Mouse (Mus musculus): ENCODE data around the gene Ccdc93.

Ccdc93 gene

GRCm38 (mm10) chr1:121430938-121431928 lies at the start of gene Ccdc93:
TSS of gene Ccdc93 (plus strand) at chr1:121431049.
- peak; percentile 100 for DNase-seq

- DNase-seq: no peak
Observed at GRCm38 (mm10) chr1:121381562-121381961, 49.3 kb upstream of the Ccdc93 start.

DNA sequence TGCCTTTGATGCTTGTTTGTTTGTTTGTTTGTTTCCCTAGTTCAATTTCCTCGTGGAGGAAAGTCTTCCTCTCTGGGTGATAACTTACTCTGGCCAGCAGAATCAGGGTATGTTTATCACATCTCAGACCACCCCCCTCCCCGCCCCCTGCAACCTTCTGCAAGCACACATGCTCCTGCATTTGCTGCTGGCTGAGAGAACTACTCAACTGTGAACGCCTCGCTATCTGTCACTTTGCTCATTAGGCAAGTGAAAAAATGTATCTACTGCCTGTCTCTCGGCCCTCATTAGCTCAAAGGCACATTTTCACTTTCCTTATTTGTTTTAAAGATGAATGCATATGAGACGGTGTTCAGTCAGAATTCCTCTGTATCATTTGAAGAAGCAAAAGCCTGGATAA lies 42.5 kb upstream of the Ccdc93 start:
- no peak for DNase-seq

GRCm38 (mm10) chr1:121388732-121389131 lies 42.1 kb upstream of the Ccdc93 start:
- no peak for DNase-seq

- DNase-seq: peak; percentile 3
Observed at GRCm38 (mm10) chr1:121389574-121389973, 41.3 kb upstream of the Ccdc93 start.

DNA sequence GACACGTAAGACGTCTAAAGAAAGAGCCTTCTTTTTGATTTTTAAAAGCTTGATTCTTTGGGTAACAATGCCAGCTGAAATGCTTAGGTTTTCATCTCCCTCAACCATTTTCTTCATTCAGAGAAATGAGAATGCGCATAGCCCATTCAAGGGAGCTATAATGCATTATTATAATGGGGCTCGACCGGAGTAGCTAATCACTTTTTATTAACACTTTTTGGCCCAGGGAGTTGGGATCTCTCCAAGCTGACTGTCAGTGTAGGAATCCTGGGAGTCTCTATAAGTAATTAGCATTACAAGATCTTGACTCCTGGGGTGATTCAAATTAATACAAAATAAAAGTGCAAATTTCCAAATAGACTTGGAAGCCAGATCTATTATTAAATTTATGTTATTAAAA lies 40.8 kb upstream of the Ccdc93 start:
- DNase-seq: no peak

- no peak for DNase-seq
Observed at GRCm38 (mm10) chr1:121390421-121390820, 40.4 kb upstream of the Ccdc93 start.

DNA sequence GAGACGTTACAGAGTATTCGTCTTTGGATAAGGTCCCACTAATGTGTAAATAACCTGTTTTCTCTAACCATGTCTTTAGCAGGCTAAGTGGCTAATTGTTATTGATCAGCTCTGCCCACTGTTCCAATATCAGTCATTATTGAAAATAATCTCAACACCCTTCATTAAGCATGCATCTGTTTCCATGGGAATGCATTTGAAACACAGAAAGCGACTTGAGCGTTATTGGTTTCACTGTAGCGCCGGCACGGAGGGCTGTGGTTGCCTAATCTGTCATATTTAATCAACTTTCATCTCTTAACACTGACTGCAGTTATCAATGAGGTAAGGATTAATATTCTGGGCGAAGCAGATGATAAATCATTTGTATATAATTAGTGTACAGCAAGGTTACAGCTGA lies 40.0 kb upstream of the Ccdc93 start:
- no peak for DNase-seq

GRCm38 (mm10) chr1:121393117-121393516 lies 37.7 kb upstream of the Ccdc93 start:
- no peak for DNase-seq

GRCm38 (mm10) chr1:121394764-121395163 lies 36.1 kb upstream of the Ccdc93 start:
- DNase-seq: no peak

- DNase-seq: no peak
Observed at GRCm38 (mm10) chr1:121396501-121396900, 34.3 kb upstream of the Ccdc93 start.

DNA sequence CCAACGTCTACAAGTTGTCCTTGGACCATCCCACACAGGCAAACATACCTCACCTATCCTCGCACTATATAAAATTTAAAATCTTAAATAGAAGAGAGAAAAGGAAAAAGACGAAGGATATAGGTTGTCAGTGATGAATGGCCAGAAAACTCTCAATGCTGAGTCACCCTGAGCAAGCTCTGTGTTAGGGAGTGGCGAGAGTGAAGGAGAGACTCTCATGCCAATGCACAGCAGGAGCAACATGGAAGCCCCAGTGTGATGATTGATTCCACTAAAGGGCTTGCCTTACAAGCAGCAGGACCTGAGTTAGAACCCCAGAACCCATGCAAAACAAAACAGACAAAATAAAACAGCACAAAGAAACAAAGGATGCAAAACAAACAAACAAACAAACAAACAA lies 32.6 kb upstream of the Ccdc93 start:
- no peak for DNase-seq

GRCm38 (mm10) chr1:121398986-121399881 lies 31.6 kb upstream of the Ccdc93 start:
- DNase-seq: no peak

- no peak for DNase-seq
Observed at GRCm38 (mm10) chr1:121400243-121400642, 30.6 kb upstream of the Ccdc93 start.

GRCm38 (mm10) chr1:121419084-121419483 lies 11.8 kb upstream of the Ccdc93 start:
- no peak for DNase-seq

DNA sequence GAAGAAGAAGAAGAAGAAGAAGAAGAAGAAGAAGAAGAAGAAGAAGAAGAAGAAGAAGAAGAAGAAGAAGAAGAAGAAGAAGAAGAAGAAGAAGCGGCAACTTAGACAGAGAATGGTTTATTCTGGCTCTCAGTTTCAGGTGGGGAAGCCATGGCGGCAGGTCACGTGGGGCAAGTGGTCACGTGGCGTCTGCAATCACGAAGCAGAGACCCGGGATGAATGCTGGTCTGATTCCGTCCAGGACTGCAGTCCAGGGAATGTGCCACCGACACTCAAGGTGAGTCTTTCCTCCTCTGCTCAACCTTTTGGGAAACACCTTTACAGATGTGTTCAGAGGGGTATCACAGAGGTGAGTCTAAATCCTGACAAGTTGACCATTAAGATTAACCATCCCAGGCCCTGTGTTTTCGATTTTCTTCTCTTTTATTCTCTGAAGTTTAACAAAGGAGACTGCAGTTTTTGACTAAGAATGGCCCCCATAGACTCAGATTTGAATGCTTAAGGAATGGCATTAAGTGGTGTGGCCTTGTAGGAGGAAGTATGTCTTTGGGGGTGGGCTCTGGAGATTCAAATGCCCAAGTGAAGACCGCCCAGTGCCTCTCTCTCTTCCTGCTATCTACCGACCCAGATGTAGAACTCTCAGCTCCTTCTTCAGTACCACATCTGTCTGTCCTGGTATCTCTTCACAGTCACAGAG lies 11.1 kb upstream of the Ccdc93 start:
- no peak for DNase-seq

GRCm38 (mm10) chr1:121430183-121430937 lies 489 bp upstream of the Ccdc93 start:
- no peak for DNase-seq

DNA sequence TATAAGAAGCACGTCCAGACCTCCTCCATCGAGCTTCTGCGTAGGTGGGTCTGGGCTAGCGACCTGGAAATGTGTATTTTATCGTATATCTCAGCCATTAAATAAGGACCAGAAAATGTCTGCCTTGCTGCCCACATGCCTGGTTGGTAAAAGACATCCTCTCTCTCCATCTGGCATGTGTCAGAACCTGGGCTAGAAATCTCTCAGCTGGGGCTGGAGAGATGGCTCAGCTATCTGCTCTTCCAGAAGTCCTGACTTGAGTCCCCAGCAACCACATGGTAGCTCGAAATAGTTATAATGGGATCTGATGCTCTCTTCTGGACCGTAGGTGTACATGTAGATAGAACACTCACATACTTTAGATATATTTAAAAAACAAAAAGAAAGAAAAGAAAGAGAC lies 5.1 kb downstream of the Ccdc93 start:
- no peak for DNase-seq

- peak; percentile 72 for DNase-seq
Observed at GRCm38 (mm10) chr1:121440535-121441381, 9.9 kb downstream of the Ccdc93 start.

DNA sequence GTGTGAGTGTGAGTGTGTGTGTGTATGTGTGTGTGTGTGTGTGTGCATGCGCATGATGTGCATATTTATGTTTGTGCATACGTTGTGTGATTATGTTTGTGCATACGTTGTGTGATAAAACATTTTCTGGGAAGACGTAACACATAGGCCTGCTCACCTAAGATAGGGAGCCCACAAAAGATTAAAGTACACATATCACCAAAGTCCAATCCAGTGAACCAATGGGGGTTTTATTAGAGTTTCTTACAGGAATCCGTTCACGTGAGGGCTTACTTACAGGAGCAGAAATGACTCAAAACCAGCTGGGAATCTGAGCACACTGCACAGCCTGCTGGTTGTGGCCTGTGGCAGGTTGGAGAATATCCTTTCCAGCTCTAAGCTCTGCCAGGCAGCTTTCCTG lies 13.3 kb downstream of the Ccdc93 start:
- DNase-seq: no peak

DNA sequence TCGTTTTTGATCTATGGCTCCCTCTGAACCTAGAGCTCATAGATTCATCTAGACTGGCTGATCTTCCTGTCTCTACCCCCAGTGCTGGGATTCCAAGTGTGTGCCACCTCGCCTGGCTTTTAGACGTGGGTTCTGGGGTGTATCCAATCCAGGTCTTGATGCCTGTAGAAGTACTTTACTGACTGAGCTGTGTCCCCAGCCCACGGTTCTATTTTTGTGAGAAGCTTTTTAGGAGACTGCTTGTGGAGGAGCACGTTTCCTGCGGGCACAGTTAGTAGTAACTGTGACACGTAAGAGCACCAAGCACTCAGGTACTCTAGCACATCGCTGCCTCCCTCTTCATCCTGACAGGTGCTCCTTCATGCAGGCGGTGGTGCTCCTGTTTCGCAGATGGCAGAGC lies 16.4 kb downstream of the Ccdc93 start:
- no peak for DNase-seq
